Mouse (Mus musculus) thymus, adult 2 months (tissue): ENCODE measurements around the gene Tmprss9. TPM values are rescaled to one million over a fixed set of nuclear protein-coding genes. Genes with fewer than 3 reads are reported as not detected.

Experiments
- DNase-seq: peaks from one replicate; pipeline ENCODE4 v3.0.0; 2021
- H3K27ac ChIP-seq: fragments of 200-500 bp; 2 replicates; pipeline ENCODE4 v1.5.1; 2012; ENCODE audit warnings: low read length, control low read depth; ENCODE audit not compliant: control insufficient read depth, insufficient read depth
- H3K27me3 ChIP-seq: fragments of 200-500 bp; 2 replicates; pipeline ENCODE4 v1.6.1; 2012; ENCODE audit warnings: mild to moderate bottlenecking, low read length, moderate library complexity, mixed read lengths; ENCODE audit not compliant: control insufficient read depth, insufficient read depth
- H3K36me3 ChIP-seq: fragments of 200-500 bp; 2 replicates; pipeline ENCODE4 v1.6.1; 2012; ENCODE audit warnings: mild to moderate bottlenecking, low read length, moderate library complexity; ENCODE audit not compliant: control insufficient read depth, insufficient read depth
- H3K4me1 ChIP-seq: fragments of 200-500 bp; replicated peaks from 2 replicates; pipeline ENCODE4 v1.6.1; 2012; ENCODE audit warnings: low read length; ENCODE audit not compliant: control insufficient read depth, insufficient read depth
- H3K4me3 ChIP-seq: fragments of 200-500 bp; 2 replicates; pipeline ENCODE4 v1.5.1; 2012; ENCODE audit warnings: mild to moderate bottlenecking, low read length, control low read depth, moderate library complexity; ENCODE audit not compliant: control insufficient read depth, insufficient read depth
- CTCF ChIP-seq: fragments of 200-500 bp; IDR thresholded peaks from 2 replicates; pipeline ENCODE4 v1.5.1; 2012; ENCODE audit warnings: mild to moderate bottlenecking, control low read depth, low read length, moderate library complexity, borderline replicate concordance; ENCODE audit not compliant: control insufficient read depth, poor library complexity, insufficient read depth; ENCODE audit errors: extremely low read depth
- POLR2A ChIP-seq: fragments of 200-500 bp; IDR thresholded peaks from 2 replicates; pipeline ENCODE4 v1.6.1; 2012; ENCODE audit warnings: mild to moderate bottlenecking, low read length, control low read depth, moderate library complexity; ENCODE audit not compliant: control insufficient read depth, poor library complexity, insufficient read depth; ENCODE audit errors: extremely low read depth
- WGBS: fragments of 180-500 bp; shearing (Covaris S2); methylation state at CpG from one replicate; pipeline ENCODE4 v1.1.7; 2018; 5-methylcytosine and 5-hydroxymethylcytosine counted together
- polyA plus RNA-seq: library from polyadenylated mRNA; depleted of rRNA; stranded (reverse); fragments of >200 nt; gene quantifications from 2 replicates; pipeline ENCODE4 v1.2.3, GENCODE M21; 2012

The Tmprss9 gene
- polyA plus RNA-seq, 1 experiment: 0.28 TPM

DNA sequence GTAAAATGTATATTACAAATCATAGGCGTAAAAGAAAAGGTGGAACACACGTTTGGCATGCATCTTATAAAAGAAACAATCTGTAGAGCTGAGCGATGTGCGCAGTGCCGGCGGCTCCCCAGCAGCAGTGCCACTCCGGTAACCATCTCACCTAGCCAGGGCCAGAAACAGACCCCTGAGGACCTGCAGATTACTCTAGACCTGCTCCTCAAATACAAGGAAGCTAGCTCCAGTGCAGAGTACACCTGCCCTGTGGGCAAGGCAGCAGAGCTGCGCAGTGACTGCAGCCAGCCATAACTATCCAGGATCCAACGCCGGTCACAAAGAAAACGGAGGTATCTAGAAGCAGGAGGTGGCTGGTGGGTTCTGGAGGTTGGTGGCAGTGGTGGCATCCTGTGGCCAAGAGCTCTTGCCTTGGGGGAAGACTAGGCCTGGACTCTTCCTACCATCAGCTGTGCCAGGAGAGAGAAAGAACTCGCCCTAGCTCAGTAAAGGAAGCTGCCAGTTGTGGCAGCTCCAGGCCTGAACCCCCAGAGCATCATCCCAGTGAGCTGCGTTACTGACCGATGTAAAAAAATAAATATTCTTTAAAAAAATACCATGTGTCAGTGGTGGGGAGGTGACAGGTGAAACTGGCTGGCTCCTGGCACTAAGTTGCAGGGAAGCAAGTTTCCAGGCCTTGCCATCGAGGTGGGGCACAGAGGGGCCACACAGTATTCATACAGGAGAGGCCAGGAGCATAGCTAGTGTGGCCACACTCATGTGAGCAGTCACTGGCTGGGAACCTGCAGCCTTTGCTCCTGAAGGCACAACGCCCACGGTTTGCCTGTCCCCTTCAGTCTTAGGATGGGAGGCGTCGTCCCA is 30.0 kb downstream of the Tmprss9 start:
- no peaks in the 10 kb centered on the region for H3K27me3 ChIP-seq
- no peak for DNase-seq
- H3K4me3 ChIP-seq: no peak overlapping the region
- TF ChIP-seq POLR2A (no peak), CTCF (no peak)
- H3K4me1 ChIP-seq: peaks cover 12% of the 10 kb centered on the region
- no peaks in the 10 kb centered on the region; the same call in 1 of the 2 replicates for H3K36me3 ChIP-seq
- 96% methylated on average over 19 of the region's 19 CpGs for WGBS
- peak overlapping the region; percentile 35; the same call in 1 of the 2 replicates for H3K27ac ChIP-seq

DNA sequence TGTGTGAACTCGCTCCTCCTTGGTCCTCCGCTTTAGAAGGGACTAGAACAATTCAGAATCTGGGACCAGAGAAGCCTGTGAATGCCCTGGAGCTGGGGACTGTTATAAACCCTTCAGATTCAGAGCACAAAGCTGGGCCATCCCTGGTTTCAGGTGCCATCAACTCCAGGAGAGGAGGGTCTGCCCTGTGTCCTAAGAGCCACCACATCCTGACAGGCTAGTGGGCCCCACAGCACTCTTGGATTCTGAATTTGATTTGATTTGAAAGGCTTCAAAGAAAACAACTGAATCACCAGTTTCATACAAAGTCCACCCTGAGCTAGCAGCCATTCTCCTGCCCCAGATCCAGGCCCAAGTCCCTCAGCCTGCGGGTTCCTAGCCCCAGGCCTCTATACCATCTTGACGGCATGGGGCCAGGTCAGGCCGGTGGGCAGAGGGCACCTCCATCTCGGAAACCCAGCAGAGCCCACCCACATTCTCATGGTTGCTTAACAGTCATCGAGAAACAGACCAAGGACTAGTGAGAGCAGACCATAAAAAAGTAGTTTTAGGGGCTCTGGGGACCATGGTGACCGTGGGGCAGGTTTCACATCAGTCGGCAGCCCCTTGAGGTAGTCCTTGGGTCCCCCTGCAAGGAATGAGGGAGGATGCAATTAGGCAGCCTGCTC is 30.8 kb downstream of the Tmprss9 start:
- TF ChIP-seq POLR2A (no peak), CTCF (no peak)
- WGBS: 97% methylated on average over 9 of the region's 9 CpGs
- DNase-seq: no peak
- peaks cover 12% of the 10 kb centered on the region for H3K4me1 ChIP-seq
- H3K27ac ChIP-seq: no peak overlapping the region
- H3K27me3 ChIP-seq: no peaks in the 10 kb centered on the region
- no peaks in the 10 kb centered on the region; the same call in 1 of the 2 replicates for H3K36me3 ChIP-seq
- no peak overlapping the region for H3K4me3 ChIP-seq

- peaks cover 12% of the 10 kb centered on the region for H3K4me1 ChIP-seq
- DNase-seq: no peak
- no peak overlapping the region for H3K27ac ChIP-seq
- TF ChIP-seq CTCF (no peak), POLR2A (no peak)
- no peak overlapping the region for H3K4me3 ChIP-seq
- WGBS: 94% methylated on average over 10 of the region's 10 CpGs
- no peaks in the 10 kb centered on the region; the same call in 1 of the 2 replicates for H3K36me3 ChIP-seq
- no peaks in the 10 kb centered on the region for H3K27me3 ChIP-seq
Measured at GRCm38 (mm10) chr10:80903282-80903681, 31.6 kb downstream of the Tmprss9 start.

DNA sequence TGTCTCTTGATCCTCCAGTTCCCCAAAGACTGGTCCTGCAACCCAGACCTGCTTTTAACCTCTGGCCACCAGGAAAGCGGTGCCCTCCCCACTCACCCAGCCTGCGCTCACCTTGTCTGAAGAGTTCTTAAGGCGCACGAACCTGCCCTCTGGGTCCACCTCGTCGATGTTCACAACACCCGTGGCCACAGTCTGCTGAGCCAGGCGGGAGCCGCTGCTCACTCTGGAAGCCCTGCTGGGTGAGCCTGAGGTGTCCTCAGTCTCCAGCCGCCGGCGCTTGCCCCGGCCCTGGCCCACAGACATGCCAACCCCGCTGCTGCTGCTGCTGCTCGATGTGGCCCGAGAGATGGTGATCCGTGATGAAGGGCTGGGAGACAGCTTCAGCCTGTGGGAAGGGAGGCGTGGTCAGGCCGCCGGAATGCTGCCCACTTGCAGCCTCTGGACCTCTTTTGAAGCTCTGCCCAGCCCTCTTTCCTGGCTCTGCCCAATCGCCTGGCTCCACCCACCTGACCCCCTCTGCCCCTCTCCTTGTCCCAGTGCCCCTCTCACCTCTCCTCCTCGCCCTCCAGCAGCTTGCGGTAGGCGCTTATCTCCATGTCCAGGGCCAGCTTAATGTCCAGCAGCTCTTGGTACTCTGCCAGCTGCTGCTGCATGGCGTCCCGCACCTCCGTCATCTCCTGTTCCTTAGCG is 32.5 kb downstream of the Tmprss9 start:
- Histone ChIP-seq H3K27me3 (no peaks in the 10 kb centered on the region), H3K36me3 (no peaks in the 10 kb centered on the region; the same call in 1 of the 2 replicates), H3K27ac (no peak overlapping the region), H3K4me3 (no peak overlapping the region), H3K4me1 (peaks cover 12% of the 10 kb centered on the region)
- WGBS: 96% methylated on average over 28 of the region's 28 CpGs
- no peak for DNase-seq
- no peak for TF ChIP-seq POLR2A
- no peak for TF ChIP-seq CTCF

GRCm38 (mm10) chr10:80904709-80905108 is 33.1 kb downstream of the Tmprss9 start:
- Histone ChIP-seq H3K36me3 (no peaks in the 10 kb centered on the region; the same call in 1 of the 2 replicates), H3K4me3 (no peak overlapping the region), H3K27ac (no peak overlapping the region), H3K4me1 (peaks cover 7% of the 10 kb centered on the region), H3K27me3 (no peaks in the 10 kb centered on the region)
- TF ChIP-seq POLR2A (no peak), CTCF (no peak)
- 97% methylated on average over 11 of the region's 11 CpGs for WGBS
- no peak for DNase-seq
